Mouse (Mus musculus) intestine, embryonic 14.5 days (tissue): ENCODE measurements around the gene Galntl6. TPM values are rescaled to one million over a fixed set of nuclear protein-coding genes. Genes with fewer than 3 reads are reported as not detected.

Source experiments
- ATAC-seq: fragments of 200-750 bp; cut with Nextera tagmentation; replicated peaks from 2 replicates; pipeline ENCODE4 v1.8.0; 2017; ENCODE audit warnings: low read depth, moderate number of reproducible peaks, moderate TSS enrichment, moderate library complexity; ENCODE audit not compliant: low FRiP score, low TSS enrichment
- DNase-seq: peaks from one replicate; pipeline ENCODE4 v3.0.0-alpha.2; 2018; ENCODE audit warnings: low spot score
- H3K27ac ChIP-seq: fragments of 300-500 bp; sonication (generic); 2 replicates; pipeline ENCODE4 v1.5.1; 2014; ENCODE audit warnings: low read depth, mild to moderate bottlenecking, control low read depth
- H3K27me3 ChIP-seq: fragments of 300-500 bp; sonication (generic); replicated peaks from 2 replicates; pipeline ENCODE4 v1.6.1; 2014; ENCODE audit warnings: low read length, control low read depth; ENCODE audit not compliant: control insufficient read depth, insufficient read depth
- H3K36me3 ChIP-seq: fragments of 300-500 bp; sonication (generic); 2 replicates; pipeline ENCODE4 v1.6.1; 2014; ENCODE audit warnings: low read length, control low read depth; ENCODE audit not compliant: control insufficient read depth, insufficient read depth
- H3K4me1 ChIP-seq: fragments of 300-500 bp; sonication (generic); replicated peaks from 2 replicates; pipeline ENCODE4 v1.6.1; 2014; ENCODE audit warnings: low read length, control low read depth, mixed read lengths; ENCODE audit not compliant: control insufficient read depth, insufficient read depth
- H3K4me2 ChIP-seq: fragments of 300-500 bp; sonication (generic); 2 replicates; pipeline ENCODE4 v1.6.1; 2014; ENCODE audit warnings: low read length
- H3K4me3 ChIP-seq: fragments of 300-500 bp; sonication (generic); 2 replicates; pipeline ENCODE4 v1.5.1; 2014; ENCODE audit warnings: low read depth, low read length, control low read depth, mixed read lengths
- H3K9ac ChIP-seq: fragments of 300-500 bp; sonication (generic); 2 replicates; pipeline ENCODE4 v1.6.1; 2014; ENCODE audit warnings: mild to moderate bottlenecking, low read length
- H3K9me3 ChIP-seq: fragments of 300-500 bp; sonication (generic); 2 replicates; pipeline ENCODE4 v1.6.1; 2016; ENCODE audit warnings: low read length, control low read depth; ENCODE audit not compliant: control insufficient read depth
- WGBS: fragments of 180-500 bp; shearing (Covaris S2); extraction: QIAGEN DNeasy Blood & Tissue Kit; methylation state at CpG from one replicate; pipeline ENCODE4 v1.1.7; 2014; 5-methylcytosine and 5-hydroxymethylcytosine counted together
- polyA plus RNA-seq: library from polyadenylated mRNA; unstranded; fragments of >200 nt; fragmentation: Nextera tagmentation; extraction: Ambion mirVana; gene quantifications from 2 replicates; pipeline ENCODE4 v1.2.1, GENCODE M21; 2014

The Galntl6 gene
- polyA plus RNA-seq, 1 experiment from 2014 or later, result 0.41 TPM

- H3K4me3 ChIP-seq, result no peak overlapping the region
- no peaks in the 10 kb centered on the region for H3K9me3 ChIP-seq
- 42% methylated on average over 2 of the region's 2 CpGs for WGBS
- no peak overlapping the region for H3K27ac ChIP-seq
- H3K4me1 ChIP-seq, result no peaks in the 10 kb centered on the region
- H3K4me2 ChIP-seq, result no peak overlapping the region
- ATAC-seq, result no peak
- H3K9ac ChIP-seq, result no peak overlapping the region
- no peak for DNase-seq
- no peaks in the 10 kb centered on the region for H3K36me3 ChIP-seq
- no peaks in the 10 kb centered on the region for H3K27me3 ChIP-seq
Measured at GRCm38 (mm10) chr8:58904465-58904864, 8.0 kb downstream of the Galntl6 start.

- H3K36me3 ChIP-seq, result no peaks in the 10 kb centered on the region
- H3K9ac ChIP-seq, result no peak overlapping the region
- H3K9me3 ChIP-seq, result no peaks in the 10 kb centered on the region
- DNase-seq (no peak), ATAC-seq (no peak)
- H3K27ac ChIP-seq, result no peak overlapping the region
- WGBS, result 67% methylated on average over 6 of the region's 6 CpGs
- no peaks in the 10 kb centered on the region for H3K27me3 ChIP-seq
- no peak overlapping the region for H3K4me3 ChIP-seq
- H3K4me2 ChIP-seq, result no peak overlapping the region
- no peaks in the 10 kb centered on the region for H3K4me1 ChIP-seq
Measured at GRCm38 (mm10) chr8:58895960-58896359, 16.5 kb downstream of the Galntl6 start.

GRCm38 (mm10) chr8:58890591-58890990 lies 21.8 kb downstream of the Galntl6 start:
- ATAC-seq, result no peak

GRCm38 (mm10) chr8:58886405-58886804 lies 26.0 kb downstream of the Galntl6 start:
- H3K4me2 ChIP-seq, result no peak overlapping the region
- ATAC-seq (no peak), DNase-seq (no peak)
- no peaks in the 10 kb centered on the region for H3K4me1 ChIP-seq
- WGBS, result 19% methylated on average over 1 of the region's 1 CpGs
- no peak overlapping the region for H3K4me3 ChIP-seq
- no peaks in the 10 kb centered on the region for H3K27me3 ChIP-seq
- H3K27ac ChIP-seq, result no peak overlapping the region
- no peak overlapping the region for H3K9ac ChIP-seq
- H3K9me3 ChIP-seq, result no peaks in the 10 kb centered on the region
- no peaks in the 10 kb centered on the region for H3K36me3 ChIP-seq

More at GRCm38 (mm10) chr8:58890591-58890990, 21.8 kb downstream of the Galntl6 start:
- Histone ChIP-seq H3K9ac (no peak overlapping the region), H3K27me3 (no peaks in the 10 kb centered on the region), H3K27ac (no peak overlapping the region), H3K4me1 (no peaks in the 10 kb centered on the region), H3K9me3 (no peaks in the 10 kb centered on the region), H3K4me3 (no peak overlapping the region), H3K4me2 (no peak overlapping the region), H3K36me3 (no peaks in the 10 kb centered on the region)
- WGBS, result 88% methylated on average over 3 of the region's 3 CpGs
- no peak for DNase-seq

- Histone ChIP-seq H3K9ac (no peak overlapping the region), H3K4me1 (no peaks in the 10 kb centered on the region), H3K27ac (no peak overlapping the region), H3K36me3 (no peaks in the 10 kb centered on the region), H3K9me3 (no peaks in the 10 kb centered on the region), H3K27me3 (no peaks in the 10 kb centered on the region), H3K4me3 (no peak overlapping the region), H3K4me2 (no peak overlapping the region)
- DNase-seq, result no peak
- ATAC-seq, result no peak
Measured at GRCm38 (mm10) chr8:58824347-58824746, 88.1 kb downstream of the Galntl6 start.

GRCm38 (mm10) chr8:58805190-58805589 lies 107.2 kb downstream of the Galntl6 start:
- H3K9ac ChIP-seq, result no peak overlapping the region
- H3K27me3 ChIP-seq, result no peaks in the 10 kb centered on the region
- no peak overlapping the region for H3K27ac ChIP-seq
- H3K9me3 ChIP-seq, result no peaks in the 10 kb centered on the region
- DNase-seq (no peak), ATAC-seq (no peak)
- no peaks in the 10 kb centered on the region for H3K36me3 ChIP-seq
- H3K4me2 ChIP-seq, result no peak overlapping the region
- no peaks in the 10 kb centered on the region for H3K4me1 ChIP-seq
- no peak overlapping the region for H3K4me3 ChIP-seq

- H3K4me2 ChIP-seq, result no peak overlapping the region
- H3K27ac ChIP-seq, result no peak overlapping the region
- DNase-seq (no peak), ATAC-seq (no peak)
- WGBS, result 63% methylated on average over 1 of the region's 1 CpGs
- no peak overlapping the region for H3K4me3 ChIP-seq
- no peaks in the 10 kb centered on the region for H3K4me1 ChIP-seq
- H3K9me3 ChIP-seq, result no peaks in the 10 kb centered on the region
- no peaks in the 10 kb centered on the region for H3K36me3 ChIP-seq
- no peaks in the 10 kb centered on the region for H3K27me3 ChIP-seq
- no peak overlapping the region for H3K9ac ChIP-seq
Measured at GRCm38 (mm10) chr8:58801847-58802246, 110.6 kb downstream of the Galntl6 start.

GRCm38 (mm10) chr8:58753769-58754168 lies 158.7 kb downstream of the Galntl6 start:
- H3K27ac ChIP-seq, result no peak overlapping the region
- H3K36me3 ChIP-seq, result no peaks in the 10 kb centered on the region
- no peaks in the 10 kb centered on the region for H3K4me1 ChIP-seq
- H3K27me3 ChIP-seq, result no peaks in the 10 kb centered on the region
- H3K9me3 ChIP-seq, result no peaks in the 10 kb centered on the region
- no peak overlapping the region for H3K4me3 ChIP-seq
- H3K9ac ChIP-seq, result no peak overlapping the region
- WGBS, result 78% methylated on average over 2 of the region's 2 CpGs
- ATAC-seq (no peak), DNase-seq (no peak)
- H3K4me2 ChIP-seq, result no peak overlapping the region

- 94% methylated on average over 3 of the region's 3 CpGs for WGBS
- H3K9ac ChIP-seq, result no peak overlapping the region
Measured at GRCm38 (mm10) chr8:58737963-58738362, 174.5 kb downstream of the Galntl6 start.

More at GRCm38 (mm10) chr8:58737963-58738362, 174.5 kb downstream of the Galntl6 start:
- Histone ChIP-seq H3K27me3 (no peaks in the 10 kb centered on the region), H3K36me3 (no peaks in the 10 kb centered on the region), H3K27ac (no peak overlapping the region), H3K4me1 (no peaks in the 10 kb centered on the region), H3K4me2 (no peak overlapping the region), H3K4me3 (no peak overlapping the region), H3K9me3 (no peaks in the 10 kb centered on the region)
- DNase-seq (no peak), ATAC-seq (no peak)
